Mouse (Mus musculus) heart, adult 2 months (tissue): ENCODE results near the gene Sucla2. TPM values are rescaled to one million over a fixed set of nuclear protein-coding genes. Genes with fewer than 3 reads are reported as not detected.
A peak's percentile ranks its signal among the peaks of the same experiment; 100 is the strongest.

Experiments used
- DNase-seq, 2 experiments: peaks; one replicate each; pipeline ENCODE4 v3.0.0; 2021
- H3K27ac ChIP-seq: fragments of 200-600 bp; 2 replicates; pipeline ENCODE4 v1.8.1; 2022
- H3K27me3 ChIP-seq: fragments of 200-500 bp; 2 replicates; pipeline ENCODE4 v1.6.1; 2012; ENCODE audit warnings: mild to moderate bottlenecking, low read length, inconsistent platforms, mixed read lengths; ENCODE audit not compliant: control insufficient read depth, insufficient read depth
- H3K36me3 ChIP-seq: fragments of 200-500 bp; 2 replicates; pipeline ENCODE4 v1.6.1; 2012; ENCODE audit warnings: low read length, inconsistent platforms; ENCODE audit not compliant: control insufficient read depth, insufficient read depth
- H3K4me1 ChIP-seq: fragments of 200-500 bp; 2 replicates; pipeline ENCODE4 v1.6.1; 2011; ENCODE audit warnings: low read length; ENCODE audit not compliant: control insufficient read depth, insufficient read depth
- H3K4me3 ChIP-seq: fragments of 200-600 bp; 2 replicates; pipeline ENCODE4 v1.8.1; 2022
- H3K79me2 ChIP-seq: fragments of 200-500 bp; replicated peaks from 2 replicates; pipeline ENCODE4 v1.6.1; 2012; ENCODE audit warnings: mild to moderate bottlenecking, inconsistent platforms, low read length, moderate library complexity, mixed read lengths; ENCODE audit not compliant: control insufficient read depth, insufficient read depth
- H3K9ac ChIP-seq: fragments of 200-500 bp; 2 replicates; pipeline ENCODE4 v1.6.1; 2012; ENCODE audit warnings: low read depth, mild to moderate bottlenecking, control low read depth, inconsistent platforms, low read length, mixed read lengths
- CTCF ChIP-seq: fragments of 200-600 bp; IDR thresholded peaks from 2 replicates; pipeline ENCODE4 v1.8.1; 2022; ENCODE audit warnings: antibody characterized with exemption, mild to moderate bottlenecking, moderate library complexity
- EP300 ChIP-seq: fragments of 200-500 bp; IDR thresholded peaks from 2 replicates; pipeline ENCODE4 v1.6.1; 2011; ENCODE audit warnings: low read depth, low read length, control low read depth; ENCODE audit not compliant: insufficient read depth
- POLR2A ChIP-seq: fragments of 200-500 bp; IDR thresholded peaks from 2 replicates; pipeline ENCODE4 v1.6.1; 2011; ENCODE audit warnings: mild to moderate bottlenecking, low read depth, low read length, control low read depth; ENCODE audit not compliant: insufficient read depth
- WGBS: fragments of 180-500 bp; shearing (Covaris S2); methylation state at CpG from one replicate; pipeline ENCODE4 v1.1.7; 2018; 5-methylcytosine and 5-hydroxymethylcytosine counted together
- intact Hi-C: fragments of 180-260 bp; cut with DNase I; formaldehyde crosslinking; loops from one replicate; pipeline ENCODE4 v1.15.1; 2025
- polyA plus RNA-seq: library from polyadenylated mRNA; depleted of rRNA; stranded (reverse); fragments of >200 nt; gene quantifications from 2 replicates; pipeline ENCODE4 v1.2.3, GENCODE M21; 2012
- total RNA-seq, 2 experiments: library from RNA; stranded (reverse); gene quantifications; 2 replicates each; pipeline ENCODE4 v1.2.3; 2021

Gene Sucla2
- total and polyA plus RNA-seq, 3 experiments = 125 to 811 (median 693) TPM

DNA sequence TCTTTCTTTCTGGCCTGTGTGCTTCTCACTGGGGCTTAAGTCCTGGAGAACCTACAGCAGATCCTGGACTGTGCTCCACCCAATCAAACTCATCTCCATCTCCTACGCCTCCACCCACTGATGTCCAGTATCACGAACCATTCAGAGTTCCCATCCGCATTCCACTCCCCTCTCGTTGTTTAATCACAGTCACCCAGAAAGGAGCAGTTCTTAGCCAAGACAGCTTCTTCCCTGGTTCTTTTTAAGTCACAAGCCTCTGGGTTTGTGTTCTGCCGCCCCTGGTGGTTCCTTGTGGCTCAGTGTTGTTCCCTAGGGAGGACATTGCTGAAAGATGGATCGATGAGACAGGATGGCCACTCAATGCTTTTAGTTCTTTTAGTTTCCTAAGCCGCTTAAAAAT is 29.4 kb upstream of the Sucla2 start:
- WGBS = 45% methylated on average over 7 of the region's 7 CpGs
- H3K4me1 ChIP-seq = no peaks in the 10 kb centered on the region; the same call in 1 of the 2 replicates
- TF ChIP-seq EP300 = no peak
- TF ChIP-seq CTCF = peak; percentile 47
- no peak for TF ChIP-seq POLR2A
- no peaks in the 10 kb centered on the region for H3K27me3 ChIP-seq
- no peaks in the 10 kb centered on the region for H3K79me2 ChIP-seq
- no peak overlapping the region for H3K9ac ChIP-seq
- intact Hi-C loops = no loop called here
- H3K4me3 ChIP-seq = no peak overlapping the region
- no peaks in the 10 kb centered on the region for H3K36me3 ChIP-seq
- no peak overlapping the region for H3K27ac ChIP-seq
- no peak for DNase-seq

GRCm38 (mm10) chr14:73501283-73501682 is 23.8 kb upstream of the Sucla2 start:
- intact Hi-C loops = loop anchor here (5.0 kb wide), 1 partner anchor 394 kb away; no protein-coding TSS in a partner anchor
- no peak for DNase-seq
- no peaks in the 10 kb centered on the region; the same call in 1 of the 2 replicates for H3K36me3 ChIP-seq
- H3K27ac ChIP-seq = no peak overlapping the region
- no peaks in the 10 kb centered on the region for H3K79me2 ChIP-seq
- H3K27me3 ChIP-seq = no peaks in the 10 kb centered on the region
- no peak overlapping the region for H3K9ac ChIP-seq
- TF ChIP-seq EP300 = no peak
- TF ChIP-seq POLR2A = no peak
- no peak for TF ChIP-seq CTCF
- WGBS = 84% methylated on average over 9 of the region's 9 CpGs
- H3K4me1 ChIP-seq = peaks cover 12% of the 10 kb centered on the region
- H3K4me3 ChIP-seq = no peak overlapping the region

GRCm38 (mm10) chr14:73501721-73502120 is 23.4 kb upstream of the Sucla2 start:
- no peak overlapping the region for H3K9ac ChIP-seq
- no peak for DNase-seq
- peak overlapping the region; percentile 8; the same call in 1 of the 2 replicates for H3K27ac ChIP-seq
- 54% methylated on average over 6 of the region's 6 CpGs for WGBS
- intact Hi-C loops = loop anchor here (5.0 kb wide), 1 partner anchor 394 kb away; no protein-coding TSS in a partner anchor
- no peaks in the 10 kb centered on the region for H3K27me3 ChIP-seq
- TF ChIP-seq CTCF = no peak
- H3K79me2 ChIP-seq = no peaks in the 10 kb centered on the region
- no peak overlapping the region for H3K4me3 ChIP-seq
- H3K4me1 ChIP-seq = peaks cover 12% of the 10 kb centered on the region
- no peaks in the 10 kb centered on the region; the same call in 1 of the 2 replicates for H3K36me3 ChIP-seq

- Histone ChIP-seq H3K27ac (peak overlapping the region; percentile 81), H3K27me3 (no peaks in the 10 kb centered on the region)
- intact Hi-C loops = loop anchor here (1.0 to 5.0 kb wide), 2 partner anchors 117 to 395 kb away; partner anchors contain the start of gene Itm2b
These were observed 22.4 kb upstream of the Sucla2 start for GRCm38 (mm10) chr14:73502591-73503184.

DNA sequence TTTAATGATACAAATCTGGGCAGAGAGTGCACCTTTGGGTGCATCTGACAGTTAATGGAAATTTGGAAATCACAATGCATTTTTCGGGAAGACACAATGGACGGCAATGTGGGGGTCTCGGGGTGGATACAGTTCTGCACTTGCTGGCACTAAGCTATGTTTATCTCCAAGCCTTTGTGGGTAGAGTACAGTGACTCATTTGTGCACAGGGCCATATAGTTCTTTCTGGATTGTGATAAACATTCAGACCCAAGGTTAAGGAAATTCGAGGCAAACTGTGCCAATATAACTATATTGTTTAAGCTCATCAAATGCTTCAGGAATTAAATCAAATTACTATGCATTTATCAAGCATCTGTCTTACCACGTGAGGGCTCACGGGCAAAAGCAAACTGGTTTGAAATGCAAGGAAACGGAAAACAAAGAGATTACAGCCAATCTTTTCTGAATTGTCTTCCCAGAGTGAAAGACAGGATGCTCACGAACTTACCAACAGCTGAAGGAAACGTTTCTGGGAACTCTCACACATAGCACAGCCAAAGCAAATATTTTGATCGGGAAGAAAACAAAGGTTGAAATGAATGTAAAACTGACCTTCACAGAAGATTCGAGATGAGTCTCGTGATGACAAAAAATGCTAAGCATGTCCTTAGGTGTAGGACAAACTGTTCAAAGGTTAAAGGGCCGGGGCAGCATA is 21.7 kb upstream of the Sucla2 start:
- no peak overlapping the region for H3K9ac ChIP-seq
- DNase-seq = no peak
- no peaks in the 10 kb centered on the region; the same call in 1 of the 2 replicates for H3K36me3 ChIP-seq
- H3K4me1 ChIP-seq = peaks cover 12% of the 10 kb centered on the region
- H3K4me3 ChIP-seq = 0 out of 2 replicates have a peak overlapping the region, but pooled peaks have one; percentile 4
- no peaks in the 10 kb centered on the region for H3K27me3 ChIP-seq
- TF ChIP-seq CTCF = no peak
- peak; percentile 27; the same call in 1 of the 2 replicates for TF ChIP-seq POLR2A
- no peaks in the 10 kb centered on the region for H3K79me2 ChIP-seq
- whole genome bisulfite sequencing = 36% methylated on average over 13 of the region's 13 CpGs
- intact Hi-C loops = loop anchor here (1.0 to 5.0 kb wide), 2 partner anchors 118 to 396 kb away; partner anchors contain the start of gene Itm2b
- peak overlapping the region; percentile 81 for H3K27ac ChIP-seq

More at GRCm38 (mm10) chr14:73502591-73503184, 22.4 kb upstream of the Sucla2 start:
- Histone ChIP-seq H3K79me2 (no peaks in the 10 kb centered on the region), H3K4me1 (peaks cover 12% of the 10 kb centered on the region), H3K4me3 (no peak overlapping the region), H3K9ac (no peak overlapping the region), H3K36me3 (no peaks in the 10 kb centered on the region; the same call in 1 of the 2 replicates)
- DNase-seq = peak in 1 of 2 experiments; percentile 56
- WGBS = 17% methylated on average over 7 of the region's 7 CpGs
- TF ChIP-seq EP300 (no peak), POLR2A (no peak), CTCF (no peak)

DNA sequence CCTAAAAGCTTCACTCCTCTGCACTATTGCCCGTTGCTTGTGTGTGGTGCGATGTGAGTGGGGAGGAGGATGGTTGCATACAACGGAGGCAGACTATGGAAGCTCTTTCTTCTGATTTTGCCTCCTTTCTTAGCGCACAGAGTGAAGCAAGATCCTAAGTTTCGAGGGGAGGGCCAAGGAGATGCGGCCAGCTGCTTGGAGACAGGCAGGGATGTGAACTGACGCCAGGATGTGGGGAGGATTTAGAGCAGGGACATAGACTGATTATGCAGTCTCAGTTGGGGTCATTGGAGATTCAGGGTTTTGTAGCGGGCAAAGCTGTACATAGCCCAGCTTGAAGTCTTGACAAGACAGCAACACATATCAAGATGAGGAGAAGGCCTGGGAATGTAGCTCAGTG is 18.8 kb upstream of the Sucla2 start:
- no peak for TF ChIP-seq CTCF
- TF ChIP-seq POLR2A = no peak
- no peak for TF ChIP-seq EP300
- Histone ChIP-seq H3K79me2 (no peaks in the 10 kb centered on the region), H3K27me3 (no peaks in the 10 kb centered on the region), H3K9ac (no peak overlapping the region), H3K4me1 (peaks cover 17% of the 10 kb centered on the region), H3K4me3 (no peak overlapping the region), H3K27ac (peak overlapping the region; percentile 54), H3K36me3 (no peaks in the 10 kb centered on the region; the same call in 1 of the 2 replicates)
- DNase-seq = no peak
- intact Hi-C loops = no loop called here
- 64% methylated on average over 8 of the region's 8 CpGs for WGBS
